Mouse (Mus musculus): ENCODE measurements around the gene Aif1. TPM values are rescaled to one million over a fixed set of nuclear protein-coding genes. Genes with fewer than 3 reads are reported as not detected.

Aif1 gene
- total and polyA plus RNA-seq, 3 experiments, result 0.42 to 0.45 TPM; not detected in 1

GRCm38 (mm10) chr17:35218516-35219193 lies 42.8 kb upstream of the Aif1 start:
- DNase-seq (ENCODE audit: low read depth, low spot score), result peak; percentile 85
- Histone ChIP-seq H3K4me3 (ENCODE audit: control insufficient read depth in 1 of 2, insufficient read depth in 1 of 2, low read depth in 2 of 2, low read length in 2 of 2) (peak overlapping the region in 1 of 2 experiments; percentile 16; a peak in 1 of 4 replicates), H3K27ac (ENCODE audit: control insufficient read depth, low read depth, low read length) (peak overlapping the region; percentile 94), H3K79me2 (ENCODE audit: control insufficient read depth, insufficient read depth, low read length, poor library complexity) (no peaks in the 10 kb centered on the region; the same call in 1 of the 2 replicates), H3K27me3 (ENCODE audit: control insufficient read depth in 1 of 2, insufficient read depth in 2 of 2, low read length in 2 of 2) (no peaks in the 10 kb centered on the region), H3K9me3 (replicated peaks; ENCODE audit: insufficient read depth, low read length) (no peaks in the 10 kb centered on the region), H3K36me3 (ENCODE audit: control insufficient read depth in 1 of 2, insufficient read depth in 2 of 2, low read length in 2 of 2) (peaks cover 0 to 27% of the 10 kb centered on the region in 2 experiments; a peak in 3 of 4 replicates), H3K9ac (ENCODE audit: control insufficient read depth, low read depth, low read length, poor library complexity, severe bottlenecking) (peak overlapping the region; percentile 61), H3K4me1 (ENCODE audit: control insufficient read depth in 1 of 2, insufficient read depth in 2 of 2, low read length in 2 of 2) (peaks cover 6 to 30% of the 10 kb centered on the region in 2 experiments)
- TF ChIP-seq GATA1 (IDR thresholded peaks at IDR 0.05; ENCODE audit: low read depth, low read length), result peak; percentile 75
- 0 out of 2 replicates have a peak, but pooled peaks have one; percentile 12 for TF ChIP-seq TBP (IDR thresholded peaks at IDR 0.05; ENCODE audit: low read depth, low read length)
- no peak for TF ChIP-seq POLR2AphosphoS2 (IDR thresholded peaks at IDR 0.05; ENCODE audit: low read length)
- peak; percentile 56; the same call in 1 of the 2 replicates for TF ChIP-seq TCF12 (IDR thresholded peaks at IDR 0.05; ENCODE audit: low read depth, low read length)
- peak; percentile 55; the same call in 1 of the 2 replicates for TF ChIP-seq USF1 (IDR thresholded peaks at IDR 0.05; ENCODE audit: low read depth, low read length)
- 0 out of 2 replicates have a peak, but pooled peaks have one; percentile 33 for TF ChIP-seq MEF2A (IDR thresholded peaks at IDR 0.05; ENCODE audit: extremely low read depth, insufficient replicate concordance, low read depth, low read length, poor library complexity, severe bottlenecking)
- peak; percentile 81 for TF ChIP-seq SIN3A (IDR thresholded peaks at IDR 0.05; ENCODE audit: low read length)
- TF ChIP-seq CTCF (IDR thresholded peaks at IDR 0.05 in 2 of 3, conservative IDR thresholded peaks at IDR 0.05 in 1 of 3; ENCODE audit: control insufficient read depth in 1 of 3, insufficient read depth in 1 of 3, low read depth in 2 of 3, low read length in 3 of 3, poor library complexity in 1 of 3, severe bottlenecking in 1 of 3), result no peak
- TF ChIP-seq ZKSCAN1 (IDR thresholded peaks at IDR 0.05; ENCODE audit: low read depth, low read length), result no peak
- TF ChIP-seq ZC3H11A (IDR thresholded peaks at IDR 0.05; ENCODE audit: low read depth, low read length), result no peak
- TF ChIP-seq RAD21 (IDR thresholded peaks at IDR 0.05; ENCODE audit: low read depth, low read length), result no peak
- no peak for TF ChIP-seq POLR2AphosphoS5 (IDR thresholded peaks at IDR 0.05; ENCODE audit: borderline replicate concordance, low read depth, low read length)
- TF ChIP-seq HCFC1 (IDR thresholded peaks at IDR 0.05; ENCODE audit: low read depth, low read length), result no peak
- TF ChIP-seq MYC (IDR thresholded peaks at IDR 0.05; ENCODE audit: low read depth, low read length), result peak; percentile 81
- TF ChIP-seq TAL1 (IDR thresholded peaks at IDR 0.05; ENCODE audit: low read length), result peak; percentile 66
- TF ChIP-seq ELF1 (IDR thresholded peaks at IDR 0.05; ENCODE audit: low read depth, low read length), result 0 out of 2 replicates have a peak, but pooled peaks have one; percentile 20
- TF ChIP-seq ETS1 (IDR thresholded peaks at IDR 0.05; ENCODE audit: low read depth, low read length), result peak; percentile 85
- TF ChIP-seq RCOR1 (IDR thresholded peaks at IDR 0.05; ENCODE audit: low read depth, low read length), result peak; percentile 36; the same call in 1 of the 2 replicates
- TF ChIP-seq NELFE (IDR thresholded peaks at IDR 0.05; ENCODE audit: low read depth, low read length), result 0 out of 2 replicates have a peak, but pooled peaks have one; percentile 13
- no peak for TF ChIP-seq GABPA (IDR thresholded peaks at IDR 0.05; ENCODE audit: low read depth, low read length)
- no peak for TF ChIP-seq ZNF384 (IDR thresholded peaks at IDR 0.05; ENCODE audit: low read depth, low read length)
- TF ChIP-seq MAZ (IDR thresholded peaks at IDR 0.05; ENCODE audit: low read depth, low read length), result peak; percentile 83; the same call in 1 of the 2 replicates
- no peak for TF ChIP-seq MYB (IDR thresholded peaks at IDR 0.05; ENCODE audit: low read depth, low read length)
- TF ChIP-seq MAFK (IDR thresholded peaks at IDR 0.05; ENCODE audit: borderline replicate concordance, low read depth, low read length), result no peak
- no peak for TF ChIP-seq SMC3 (IDR thresholded peaks at IDR 0.05; ENCODE audit: low read depth, low read length)
- TF ChIP-seq CHD2 (IDR thresholded peaks at IDR 0.05; ENCODE audit: low read length), result peak; percentile 24; the same call in 1 of the 2 replicates
- no peak for TF ChIP-seq JUND (IDR thresholded peaks at IDR 0.05; ENCODE audit: low read depth, low read length)
- TF ChIP-seq UBTF (IDR thresholded peaks at IDR 0.05; ENCODE audit: borderline replicate concordance, insufficient read depth, low read depth, low read length), result no peak
- TF ChIP-seq NRF1 (IDR thresholded peaks at IDR 0.05; ENCODE audit: insufficient read depth, low read depth, low read length, poor library complexity, severe bottlenecking), result no peak
- TF ChIP-seq EP300 (IDR thresholded peaks at IDR 0.05; ENCODE audit: low read depth in 1 of 2, low read length in 2 of 2), result peak; percentile 74 to 86
- TF ChIP-seq MAX (IDR thresholded peaks at IDR 0.05; ENCODE audit: low read length), result peak; percentile 52
- TF ChIP-seq ZMIZ1 (IDR thresholded peaks at IDR 0.05; ENCODE audit: low read depth, low read length), result no peak
- TF ChIP-seq MXI1 (IDR thresholded peaks at IDR 0.05; ENCODE audit: low read depth, low read length), result peak; percentile 43; the same call in 1 of the 2 replicates
- peak in 1 of 2 experiments; percentile 27; a peak in 1 of 4 replicates for TF ChIP-seq POLR2A (IDR thresholded peaks at IDR 0.05; ENCODE audit: control insufficient read depth in 1 of 2, insufficient read depth in 1 of 2, low read depth in 1 of 2, low read length in 2 of 2, poor library complexity in 1 of 2)
- peak; percentile 57; the same call in 1 of the 2 replicates for TF ChIP-seq BHLHE40 (IDR thresholded peaks at IDR 0.05; ENCODE audit: borderline replicate concordance, low read depth, low read length)
- no peak for TF ChIP-seq KAT2A (conservative IDR thresholded peaks at IDR 0.05; ENCODE audit: low read depth, low read length)
